Mouse (Mus musculus): ENCODE measurements around the gene Pard3b. TPM values are rescaled to one million over a fixed set of nuclear protein-coding genes. Genes with fewer than 3 reads are reported as not detected.

The Pard3b gene
- total RNA-seq, 2 experiments from 2014 or later, result 5.7 to 6.0 TPM

GRCm38 (mm10) chr1:62333016-62333415, 694.4 kb downstream of the Pard3b start:
- DNase-seq, result no peak
- intact Hi-C loops (cut with DNase I; ENCODE audit: low total_unique reads), result no loop called here

- DNase-seq, result no peak
- intact Hi-C loops (cut with DNase I; ENCODE audit: low total_unique reads), result no loop called here
These were observed 695.6 kb downstream of the Pard3b start for GRCm38 (mm10) chr1:62334196-62334595.

- no peak for DNase-seq
- intact Hi-C loops (cut with DNase I; ENCODE audit: low total_unique reads), result no loop called here
These were observed 701.6 kb downstream of the Pard3b start for GRCm38 (mm10) chr1:62340261-62340660.

GRCm38 (mm10) chr1:62344286-62344685, 705.7 kb downstream of the Pard3b start:
- DNase-seq, result no peak
- intact Hi-C loops (cut with DNase I; ENCODE audit: low total_unique reads), result no loop called here

GRCm38 (mm10) chr1:62348371-62348770, 709.7 kb downstream of the Pard3b start:
- intact Hi-C loops (cut with DNase I; ENCODE audit: low total_unique reads), result no loop called here
- no peak for DNase-seq

GRCm38 (mm10) chr1:62355496-62355895, 716.9 kb downstream of the Pard3b start:
- intact Hi-C loops (cut with DNase I; ENCODE audit: low total_unique reads), result no loop called here
- no peak for DNase-seq

- no peak for DNase-seq
- intact Hi-C loops (cut with DNase I; ENCODE audit: low total_unique reads), result no loop called here
These were observed 735.9 kb downstream of the Pard3b start for GRCm38 (mm10) chr1:62374427-62375050.

- no peak for DNase-seq
- intact Hi-C loops (cut with DNase I; ENCODE audit: low total_unique reads), result no loop called here
These were observed 739.7 kb downstream of the Pard3b start for GRCm38 (mm10) chr1:62378335-62378734.

- DNase-seq, result no peak
- intact Hi-C loops (cut with DNase I; ENCODE audit: low total_unique reads), result no loop called here
These were observed 744.3 kb downstream of the Pard3b start for GRCm38 (mm10) chr1:62382807-62383514.

GRCm38 (mm10) chr1:62384241-62384640, 745.6 kb downstream of the Pard3b start:
- DNase-seq, result no peak
- intact Hi-C loops (cut with DNase I; ENCODE audit: low total_unique reads), result no loop called here

GRCm38 (mm10) chr1:62388013-62388412, 749.4 kb downstream of the Pard3b start:
- intact Hi-C loops (cut with DNase I; ENCODE audit: low total_unique reads), result no loop called here
- no peak for DNase-seq

GRCm38 (mm10) chr1:62392863-62393262, 754.2 kb downstream of the Pard3b start:
- no peak for DNase-seq
- intact Hi-C loops (cut with DNase I; ENCODE audit: low total_unique reads), result no loop called here

- intact Hi-C loops (cut with DNase I; ENCODE audit: low total_unique reads), result no loop called here
- DNase-seq, result no peak
These were observed 755.9 kb downstream of the Pard3b start for GRCm38 (mm10) chr1:62394555-62394954.

- intact Hi-C loops (cut with DNase I; ENCODE audit: low total_unique reads), result no loop called here
- DNase-seq, result no peak
These were observed 759.6 kb downstream of the Pard3b start for GRCm38 (mm10) chr1:62398261-62398660.

- intact Hi-C loops (cut with DNase I; ENCODE audit: low total_unique reads), result no loop called here
- no peak for DNase-seq
These were observed 760.1 kb downstream of the Pard3b start for GRCm38 (mm10) chr1:62398738-62399137.

GRCm38 (mm10) chr1:62405061-62405460, 766.4 kb downstream of the Pard3b start:
- intact Hi-C loops (cut with DNase I; ENCODE audit: low total_unique reads), result no loop called here
- DNase-seq, result peak; percentile 10

GRCm38 (mm10) chr1:62411368-62411767, 772.7 kb downstream of the Pard3b start:
- DNase-seq, result no peak
- intact Hi-C loops (cut with DNase I; ENCODE audit: low total_unique reads), result no loop called here

- intact Hi-C loops (cut with DNase I; ENCODE audit: low total_unique reads), result no loop called here
- DNase-seq, result no peak
These were observed 773.4 kb downstream of the Pard3b start for GRCm38 (mm10) chr1:62412019-62412418.

GRCm38 (mm10) chr1:62412988-62413387, 774.4 kb downstream of the Pard3b start:
- intact Hi-C loops (cut with DNase I; ENCODE audit: low total_unique reads), result no loop called here
- DNase-seq, result no peak

- intact Hi-C loops (cut with DNase I; ENCODE audit: low total_unique reads), result no loop called here
- no peak for DNase-seq
These were observed 775.9 kb downstream of the Pard3b start for GRCm38 (mm10) chr1:62414521-62414920.

GRCm38 (mm10) chr1:62416627-62417374, 778.2 kb downstream of the Pard3b start:
- intact Hi-C loops (cut with DNase I; ENCODE audit: low total_unique reads), result no loop called here
- DNase-seq, result no peak
